Mouse (Mus musculus): ENCODE data around the gene P2rx3.
A peak's percentile ranks its signal among the peaks of the same experiment; 100 is the strongest.

The P2rx3 gene

DNA sequence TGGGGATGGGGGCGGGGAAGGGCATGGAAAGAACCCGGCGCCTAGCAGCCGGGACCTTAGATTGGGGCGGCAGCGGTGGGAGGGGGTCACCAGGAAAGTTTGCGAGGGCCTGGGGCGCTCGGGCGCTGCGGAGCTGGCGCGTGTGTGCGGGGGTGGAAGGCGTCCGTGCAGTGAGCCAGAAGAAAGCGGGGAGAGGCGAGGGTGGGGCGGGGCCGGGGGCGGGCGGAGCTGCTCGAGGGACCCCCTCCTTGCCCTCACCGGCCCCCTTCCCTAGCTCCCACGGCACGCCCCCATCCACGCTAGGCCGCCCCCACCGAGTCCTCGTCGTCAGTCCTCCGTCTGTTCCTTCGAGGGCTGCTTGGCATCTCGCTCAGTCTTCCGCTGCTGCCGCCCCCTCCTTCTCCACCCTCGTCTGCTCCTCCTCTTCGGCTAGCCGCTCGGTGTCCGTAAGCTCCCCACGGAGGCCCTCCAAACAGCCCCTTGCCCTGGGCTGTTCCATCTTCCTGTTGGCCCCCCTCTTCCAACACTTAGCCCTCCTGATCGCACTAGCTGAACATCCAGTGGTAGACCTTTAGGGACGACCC, 11.0 kb upstream of the P2rx3 start:
- Histone ChIP-seq H3K36me3 (ENCODE audit: insufficient read depth, low read length) (peaks cover 61% of the 10 kb centered on the region), H3K4me3 (replicated peaks; ENCODE audit: low read length) (peak overlapping the region; percentile 82), H3K27me3 (ENCODE audit: insufficient read depth, low read length) (no peaks in the 10 kb centered on the region), H3K9me3 (ENCODE audit: low read length) (no peaks in the 10 kb centered on the region), H3K4me1 (replicated peaks; ENCODE audit: low read depth, low read length) (peaks cover 90% of the 10 kb centered on the region)
- no peak for TF ChIP-seq POU5F1 (IDR thresholded peaks at IDR 0.05; ENCODE audit: borderline replicate concordance, low read length)
- TF ChIP-seq CTCF (conservative IDR thresholded peaks at IDR 0.05; ENCODE audit: low read length): no peak
- no peak for TF ChIP-seq NANOG (IDR thresholded peaks at IDR 0.05; ENCODE audit: borderline replicate concordance, low read length)

DNA sequence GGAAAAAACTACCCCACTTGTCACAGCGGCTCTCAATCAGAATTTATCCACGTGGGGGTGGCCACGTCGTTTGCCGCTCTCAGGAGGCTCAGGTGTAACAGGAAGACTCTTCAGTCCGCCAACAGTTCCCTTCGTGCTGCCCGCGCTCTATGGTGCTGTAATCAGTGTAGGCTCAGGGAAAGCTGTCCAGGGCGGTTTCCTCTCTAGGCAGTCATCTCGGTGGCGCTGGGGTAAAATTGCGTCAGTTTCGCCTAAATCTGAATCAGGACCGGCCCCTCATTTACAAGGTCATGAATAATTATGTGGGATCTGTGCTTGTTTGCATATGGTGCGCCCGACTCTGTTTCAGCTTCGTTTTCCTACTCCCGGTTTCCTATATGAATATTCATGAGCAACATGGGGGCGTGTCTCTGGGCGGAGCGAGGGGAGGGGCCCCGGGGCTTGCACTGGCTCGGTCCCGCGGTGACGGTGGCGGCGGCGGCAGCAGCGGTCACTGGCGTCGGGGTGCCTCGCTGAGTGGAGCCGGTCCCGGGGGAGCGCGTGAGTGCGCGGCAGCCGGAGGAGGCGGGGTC, 10.4 kb upstream of the P2rx3 start, which contains the start of gene Tnks1bp1:
Tnks1bp1 (plus strand) TSS at position 427 of the 572 bp plus-strand sequence.
- no peak for TF ChIP-seq NANOG (IDR thresholded peaks at IDR 0.05; ENCODE audit: borderline replicate concordance, low read length)
- TF ChIP-seq POU5F1 (IDR thresholded peaks at IDR 0.05; ENCODE audit: borderline replicate concordance, low read length): no peak
- TF ChIP-seq CTCF (conservative IDR thresholded peaks at IDR 0.05; ENCODE audit: low read length): no peak
- Histone ChIP-seq H3K36me3 (ENCODE audit: insufficient read depth, low read length) (peaks cover 61% of the 10 kb centered on the region), H3K4me1 (replicated peaks; ENCODE audit: low read depth, low read length) (peaks cover 90% of the 10 kb centered on the region), H3K27me3 (ENCODE audit: insufficient read depth, low read length) (no peaks in the 10 kb centered on the region), H3K9me3 (ENCODE audit: low read length) (no peaks in the 10 kb centered on the region), H3K4me3 (replicated peaks; ENCODE audit: low read length) (peak within 1 kb of the TSS; percentile 82)

DNA sequence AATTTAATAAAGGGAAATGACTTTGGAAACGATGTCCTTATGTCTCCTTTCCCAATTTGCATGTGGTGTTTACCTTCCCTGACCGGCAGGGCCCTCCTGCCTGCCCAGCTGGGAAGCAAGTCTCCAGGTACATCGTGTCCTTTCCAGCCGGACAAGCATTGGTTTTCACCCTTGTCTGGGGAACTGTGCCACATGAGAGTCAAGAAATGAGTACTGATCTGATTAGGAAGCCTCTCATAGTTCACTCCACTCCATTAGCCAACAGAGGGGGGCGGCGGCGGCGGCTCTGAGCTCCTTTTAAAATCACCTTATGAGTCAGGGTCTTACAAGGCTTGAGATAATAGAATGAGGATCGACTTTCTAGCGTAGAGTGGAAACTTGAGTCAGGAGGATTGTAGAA, 9.8 kb upstream of the P2rx3 start:
- H3K4me3 ChIP-seq (replicated peaks; ENCODE audit: low read length): peak overlapping the region; percentile 82
- TF ChIP-seq NANOG (IDR thresholded peaks at IDR 0.05; ENCODE audit: borderline replicate concordance, low read length): no peak
- TF ChIP-seq CTCF (conservative IDR thresholded peaks at IDR 0.05; ENCODE audit: low read length): no peak
- no peak for TF ChIP-seq POU5F1 (IDR thresholded peaks at IDR 0.05; ENCODE audit: borderline replicate concordance, low read length)

DNA sequence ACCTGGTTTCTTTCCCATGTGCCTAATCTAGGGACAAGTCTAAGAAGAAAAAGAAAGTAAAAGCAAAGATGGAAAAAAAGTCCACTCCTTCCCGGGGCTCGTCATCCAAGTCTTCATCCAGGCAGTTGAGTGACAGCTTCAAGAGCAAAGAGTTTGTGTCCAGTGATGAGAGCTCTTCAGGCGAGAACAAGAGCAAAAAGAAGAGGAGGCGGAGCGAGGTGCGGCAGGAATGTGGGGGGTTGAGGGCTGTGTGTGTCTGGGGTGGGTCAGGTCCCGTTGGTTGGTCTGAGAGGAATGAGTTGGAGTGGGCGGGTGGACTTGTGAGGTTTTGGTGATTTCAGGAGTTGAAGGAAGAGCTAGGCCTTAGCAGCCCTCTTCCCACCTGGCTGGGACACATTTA, 9.0 kb upstream of the P2rx3 start:
- Histone ChIP-seq H3K27me3 (ENCODE audit: insufficient read depth, low read length) (no peaks in the 10 kb centered on the region), H3K9me3 (ENCODE audit: low read length) (no peaks in the 10 kb centered on the region), H3K4me3 (replicated peaks; ENCODE audit: low read length) (peak overlapping the region; percentile 82; the same call in 1 of the 2 replicates), H3K36me3 (ENCODE audit: insufficient read depth, low read length) (peaks cover 62% of the 10 kb centered on the region), H3K4me1 (replicated peaks; ENCODE audit: low read depth, low read length) (peaks cover 90% of the 10 kb centered on the region)
- TF ChIP-seq NANOG (IDR thresholded peaks at IDR 0.05; ENCODE audit: borderline replicate concordance, low read length): no peak

More for the DNA sequence above, 9.8 kb upstream of the P2rx3 start:
- Histone ChIP-seq H3K4me1 (replicated peaks; ENCODE audit: low read depth, low read length) (peaks cover 90% of the 10 kb centered on the region), H3K27me3 (ENCODE audit: insufficient read depth, low read length) (no peaks in the 10 kb centered on the region), H3K9me3 (ENCODE audit: low read length) (no peaks in the 10 kb centered on the region), H3K36me3 (ENCODE audit: insufficient read depth, low read length) (peaks cover 61% of the 10 kb centered on the region)

DNA sequence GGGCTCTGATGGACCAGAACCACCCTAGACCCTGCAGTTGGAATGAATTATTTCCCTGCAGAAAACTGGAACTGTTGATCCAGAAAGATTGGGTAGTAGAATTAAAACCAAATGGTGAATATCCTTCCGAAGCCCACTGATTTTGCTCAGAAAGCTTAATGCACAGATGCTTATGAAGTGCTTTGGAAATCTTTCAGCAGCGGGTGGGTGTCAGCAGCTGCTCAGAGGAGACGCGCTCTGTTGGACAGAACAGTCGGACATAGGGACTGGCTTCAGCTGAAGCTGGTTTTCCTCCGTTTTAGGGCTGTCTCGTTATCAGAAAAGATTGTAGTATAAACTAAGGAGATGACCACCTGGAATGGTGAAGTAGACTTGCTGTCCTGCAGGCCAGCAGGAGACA, 6.4 kb upstream of the P2rx3 start:
- H3K9me3 ChIP-seq (ENCODE audit: low read length): no peaks in the 10 kb centered on the region
- H3K4me3 ChIP-seq (replicated peaks; ENCODE audit: low read length): no peak overlapping the region
- peaks cover 88% of the 10 kb centered on the region for H3K4me1 ChIP-seq (replicated peaks; ENCODE audit: low read depth, low read length)
- no peaks in the 10 kb centered on the region for H3K27me3 ChIP-seq (ENCODE audit: insufficient read depth, low read length)
- TF ChIP-seq CTCF (conservative IDR thresholded peaks at IDR 0.05; ENCODE audit: low read length) (no peak), NANOG (IDR thresholded peaks at IDR 0.05; ENCODE audit: borderline replicate concordance, low read length) (no peak), POU5F1 (IDR thresholded peaks at IDR 0.05; ENCODE audit: borderline replicate concordance, low read length) (no peak)
- H3K36me3 ChIP-seq (ENCODE audit: insufficient read depth, low read length): peaks cover 86% of the 10 kb centered on the region

DNA sequence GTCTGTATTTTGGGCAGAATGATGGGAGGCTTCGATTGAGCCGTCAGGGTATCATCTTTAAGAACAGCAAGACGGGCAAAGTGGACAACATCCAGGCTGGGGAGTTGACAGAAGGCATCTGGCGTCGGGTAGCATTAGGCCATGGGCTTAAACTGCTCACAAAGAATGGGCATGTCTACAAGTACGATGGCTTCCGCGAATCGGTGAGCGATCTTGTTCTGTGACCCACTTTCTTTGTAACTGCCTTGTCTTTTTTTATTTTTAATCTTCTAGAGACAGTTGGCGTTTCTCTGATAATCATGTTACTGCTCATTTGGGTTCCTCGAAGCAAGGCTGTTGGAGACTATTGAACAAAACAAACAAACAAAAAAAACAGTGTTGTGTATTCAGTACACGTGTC, 1.1 kb upstream of the P2rx3 start:
- peaks cover 63% of the 10 kb centered on the region for H3K4me1 ChIP-seq (replicated peaks; ENCODE audit: low read depth, low read length)
- H3K4me3 ChIP-seq (replicated peaks; ENCODE audit: low read length): peak overlapping the region; percentile 94
- TF ChIP-seq POU5F1 (IDR thresholded peaks at IDR 0.05; ENCODE audit: borderline replicate concordance, low read length) (no peak), CTCF (conservative IDR thresholded peaks at IDR 0.05; ENCODE audit: low read length) (no peak), NANOG (IDR thresholded peaks at IDR 0.05; ENCODE audit: borderline replicate concordance, low read length) (no peak)
- H3K9me3 ChIP-seq (ENCODE audit: low read length): no peaks in the 10 kb centered on the region
- H3K36me3 ChIP-seq (ENCODE audit: insufficient read depth, low read length): peaks cover 47% of the 10 kb centered on the region
- H3K27me3 ChIP-seq (ENCODE audit: insufficient read depth, low read length): no peaks in the 10 kb centered on the region; the same call in 1 of the 2 replicates

DNA sequence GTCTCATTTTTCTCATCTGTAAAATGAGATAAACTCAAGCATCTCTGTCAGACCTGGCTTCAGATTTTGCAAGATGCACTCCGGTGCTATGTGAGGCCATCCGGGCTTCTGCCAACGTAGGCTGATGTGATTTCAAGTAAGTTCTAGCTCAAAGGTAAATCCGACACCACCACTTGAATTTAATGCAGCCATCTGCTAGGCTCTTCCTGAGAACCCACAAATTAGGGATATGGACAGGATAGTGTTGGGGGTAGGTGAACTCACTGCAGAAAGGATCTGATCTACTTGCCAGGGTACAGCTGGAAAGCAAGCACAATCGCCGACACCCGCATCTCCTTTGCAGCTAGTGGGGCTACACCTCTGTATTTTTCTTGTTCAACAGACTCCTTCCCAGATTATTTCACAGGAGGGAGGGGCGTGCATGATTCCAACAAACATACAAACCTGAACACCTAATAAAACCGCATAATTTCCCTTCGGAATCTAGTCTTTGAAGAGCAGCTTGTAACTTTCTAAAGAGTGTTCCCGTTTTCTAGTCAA, 685 bp downstream of the P2rx3 start:
- TF ChIP-seq POU5F1 (IDR thresholded peaks at IDR 0.05; ENCODE audit: borderline replicate concordance, low read length): no peak
- no peak for TF ChIP-seq CTCF (conservative IDR thresholded peaks at IDR 0.05; ENCODE audit: low read length)
- TF ChIP-seq NANOG (IDR thresholded peaks at IDR 0.05; ENCODE audit: borderline replicate concordance, low read length): no peak
- H3K27me3 ChIP-seq (ENCODE audit: insufficient read depth, low read length): no peaks in the 10 kb centered on the region; the same call in 1 of the 2 replicates
- peaks cover 46% of the 10 kb centered on the region for H3K4me1 ChIP-seq (replicated peaks; ENCODE audit: low read depth, low read length)
- no peaks in the 10 kb centered on the region for H3K9me3 ChIP-seq (ENCODE audit: low read length)
- H3K4me3 ChIP-seq (replicated peaks; ENCODE audit: low read length): peak overlapping the region; percentile 94
- H3K36me3 ChIP-seq (ENCODE audit: insufficient read depth, low read length): peaks cover 29% of the 10 kb centered on the region

DNA sequence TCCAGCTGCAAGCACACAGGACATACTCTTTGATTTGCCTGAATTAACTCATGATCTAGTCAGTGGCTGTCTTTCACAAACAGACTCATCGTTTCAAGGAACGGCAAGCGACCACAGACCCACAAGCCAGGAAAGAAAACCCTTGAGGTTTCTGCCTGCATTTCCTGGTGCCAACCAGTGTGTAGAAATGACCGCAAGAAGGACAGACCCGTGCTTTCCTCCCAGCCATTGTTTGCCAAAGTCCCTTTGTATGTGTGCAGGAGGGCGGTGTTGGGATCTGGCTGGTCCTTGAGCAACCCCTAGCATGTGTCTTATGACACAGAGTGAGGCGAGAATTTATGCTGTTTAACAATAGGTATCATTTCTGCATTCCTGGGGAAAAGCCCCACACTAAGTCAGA, 3.1 kb downstream of the P2rx3 start:
- peaks cover 5% of the 10 kb centered on the region for H3K36me3 ChIP-seq (ENCODE audit: insufficient read depth, low read length)
- H3K4me3 ChIP-seq (replicated peaks; ENCODE audit: low read length): no peak overlapping the region
- peaks cover 6% of the 10 kb centered on the region for H3K27me3 ChIP-seq (ENCODE audit: insufficient read depth, low read length)
- H3K9me3 ChIP-seq (ENCODE audit: low read length): no peaks in the 10 kb centered on the region
- TF ChIP-seq POU5F1 (IDR thresholded peaks at IDR 0.05; ENCODE audit: borderline replicate concordance, low read length) (no peak), CTCF (conservative IDR thresholded peaks at IDR 0.05; ENCODE audit: low read length) (no peak), NANOG (IDR thresholded peaks at IDR 0.05; ENCODE audit: borderline replicate concordance, low read length) (no peak)
- H3K4me1 ChIP-seq (replicated peaks; ENCODE audit: low read depth, low read length): peaks cover 22% of the 10 kb centered on the region
